8 mouse cellular contexts compared by ENCODE assay signal in genomic region chr15:85991453-85992124, GRCm38 (mm10). TPM values are rescaled to one million over a fixed set of nuclear protein-coding genes. Genes with fewer than 3 reads are reported as not detected.
DNase-seq lines count a peak whose midpoint lies in the region; ATAC-seq lines count a peak whose summit lies in the region.

No protein-coding gene starts in this region.

- no peaks in the 10 kb centered on the region for H3K27me3 ChIP-seq in hindbrain, embryonic 12.5 days
- no peaks in the 10 kb centered on the region for H3K27me3 ChIP-seq in limb, embryonic 12.5 days

- WGBS in hindbrain, embryonic 12.5 days, result 50% methylated on average over 5 of the region's 5 CpGs
- 58% methylated on average over 5 of the region's 5 CpGs for WGBS in limb, embryonic 12.5 days

- no peak overlapping the region for H3K4me2 ChIP-seq in hindbrain, embryonic 12.5 days (replicated peaks)
- no peak overlapping the region for H3K4me2 ChIP-seq in limb, embryonic 12.5 days

- no peaks in the 10 kb centered on the region for H3K36me3 ChIP-seq in hindbrain, embryonic 12.5 days
- no peaks in the 10 kb centered on the region for H3K36me3 ChIP-seq in limb, embryonic 12.5 days

- H3K4me3 ChIP-seq in hindbrain, embryonic 12.5 days, result no peak overlapping the region
- H3K4me3 ChIP-seq in limb, embryonic 12.5 days (replicated peaks), result no peak overlapping the region

- peaks cover 41% of the 10 kb centered on the region for H3K4me1 ChIP-seq in hindbrain, embryonic 12.5 days
- peaks cover 47% of the 10 kb centered on the region for H3K4me1 ChIP-seq in limb, embryonic 12.5 days (replicated peaks)

- H3K9ac ChIP-seq in hindbrain, embryonic 12.5 days, result no peak overlapping the region
- H3K9ac ChIP-seq in limb, embryonic 12.5 days (replicated peaks), result no peak overlapping the region

- DNase-seq in 3T3-L1 (ENCODE audit: low read depth, low spot score), result peak; percentile 9
- DNase-seq in cerebellum, adult 8-10 months, result peak; percentile 66
- DNase-seq in heart, postnatal 25 days (ENCODE audit: low spot score), result no peak
- no peak for DNase-seq in left cerebral cortex, adult 18-20 months (ENCODE audit: low spot score in 2 of 2)
- DNase-seq in thymus, postnatal 36 days, result no peak
- no peak for DNase-seq in right cerebral cortex, postnatal 4 days

- ATAC-seq in hindbrain, embryonic 12.5 days (ENCODE audit: low FRiP score), result no peak
- no peak for ATAC-seq in limb, embryonic 12.5 days (ENCODE audit: insufficient number of reproducible peaks, insufficient read depth, low FRiP score, low TSS enrichment, low read depth)

- intact Hi-C loops in heart, postnatal 25 days (cut with DNase I), result no loop called here

- no peaks in the 10 kb centered on the region for H3K9me3 ChIP-seq in hindbrain, embryonic 12.5 days (replicated peaks)
- no peaks in the 10 kb centered on the region for H3K9me3 ChIP-seq in limb, embryonic 12.5 days

- H3K27ac ChIP-seq in hindbrain, embryonic 12.5 days, result peak overlapping the region; percentile 46
- peak overlapping the region; percentile 58 for H3K27ac ChIP-seq in limb, embryonic 12.5 days

RNA-seq across cellular contexts. Expression of gene Celsr1, which starts 42.0 kb away (rescaled TPM):
- 3.4 and 4.3 TPM in 2 replicates for polyA plus RNA-seq in hindbrain, embryonic 12.5 days (2016; fragmentation: Nextera tagmentation; extraction: Ambion mirVana)
- 1.9 TPM in 2 replicates for polyA plus RNA-seq in limb, embryonic 12.5 days (2016; fragmentation: Nextera tagmentation; extraction: Ambion mirVana)
- total RNA-seq in heart, postnatal 25 days (2021), result 1 to 10 TPM; 6.6 to 7.2 TPM
- total RNA-seq in left cerebral cortex, adult 18-20 months (2021), result 1 to 10 TPM; 4.3 to 5.3 TPM

Comparison
In these comparisons a context has a peak if more than half of its experiments do, and no peak if none do; other contexts are left out.
1. DNase-seq: peak in 3T3-L1 (single experiment) and cerebellum, adult 8-10 months (single experiment); none in heart, postnatal 25 days (single experiment), left cerebral cortex, adult 18-20 months (0 of 2), thymus, postnatal 36 days (0 of 2) and right cerebral cortex, postnatal 4 days (single experiment).